Mouse (Mus musculus) embryonic stem cell, embryonic (primary cell): ENCODE data around the gene Vcan.

Experiments
- CTCF ChIA-PET, 4 experiments: fragments of 300-600 bp in 2 of 4; fragments of 350-600 bp in 2 of 4; sonication (Branson Sonifier 250); formaldehyde crosslinking; loops; one replicate each; lab custom pipeline; 2022; ENCODE audit warnings: inconsistent platforms in 2 of 4; lab: Charles Lee
- POLR2A ChIA-PET, 4 experiments: fragments of 300-600 bp in 2 of 4; fragments of 350-600 bp in 2 of 4; sonication (Branson Sonifier 250); formaldehyde crosslinking; loops; one replicate each; lab custom pipeline; 2022; ENCODE audit warnings: antibody characterized with exemption in 4 of 4, inconsistent platforms in 1 of 4; lab: Charles Lee

The Vcan gene

GRCm38 (mm10) chr13:89661688-89662087 is 80.6 kb downstream of the Vcan start:
- ChIA-PET POLR2A (interaction anchor here in 1 of 4 experiments (0.6 kb wide), 1 partner anchor 1262 kb away, joined by 3 read pairs; no protein-coding TSS in a partner anchor), CTCF (interaction anchor here in 1 of 4 experiments (1.1 kb wide), 1 partner anchor 117 kb away, joined by 3 read pairs; no protein-coding TSS in a partner anchor)

GRCm38 (mm10) chr13:89657046-89657445 is 85.3 kb downstream of the Vcan start:
- CTCF ChIA-PET, result no interaction called here
- POLR2A ChIA-PET, result no interaction called here

GRCm38 (mm10) chr13:89653279-89653678 is 89.0 kb downstream of the Vcan start:
- ChIA-PET POLR2A (no interaction called here), CTCF (no interaction called here)

GRCm38 (mm10) chr13:89652773-89653172 is 89.5 kb downstream of the Vcan start:
- ChIA-PET POLR2A (no interaction called here), CTCF (no interaction called here)

GRCm38 (mm10) chr13:89645589-89645988 is 96.7 kb downstream of the Vcan start:
- POLR2A ChIA-PET, result interaction anchor here in 1 of 4 experiments (1.3 kb wide), 1 partner anchor 9 kb away, joined by 4 read pairs; no protein-coding TSS in a partner anchor
- CTCF ChIA-PET, result interaction anchor here in 1 of 4 experiments (1.9 kb wide), 1 partner anchor 11 kb away, joined by 6 read pairs; no protein-coding TSS in a partner anchor

- ChIA-PET CTCF (no interaction called here), POLR2A (no interaction called here)
Observed at GRCm38 (mm10) chr13:89637012-89637411, 105.3 kb downstream of the Vcan start.

- ChIA-PET POLR2A (no interaction called here), CTCF (interaction anchor here (0.5 to 1.4 kb wide), 12 partner anchors 9 to 1797 kb away, joined by 3 to 8 read pairs (median 3); no protein-coding TSS in a partner anchor)
Observed at GRCm38 (mm10) chr13:89634137-89634683, 108.1 kb downstream of the Vcan start.

GRCm38 (mm10) chr13:89619064-89619463 is 123.2 kb downstream of the Vcan start:
- CTCF ChIA-PET, result no interaction called here
- POLR2A ChIA-PET, result no interaction called here

- CTCF ChIA-PET, result no interaction called here
- POLR2A ChIA-PET, result no interaction called here
Observed at GRCm38 (mm10) chr13:89607399-89607798, 134.9 kb downstream of the Vcan start.
